Mouse (Mus musculus) lung, postnatal 0 days (tissue): ENCODE measurements at regions not wholly inside any gene's neighbourhood (a gene's known extent, or its start where the extent isn't known, plus 50 kb on each side); places are given as distances from the start of the nearest gene placed in this dataset.

Experiments
- ATAC-seq: fragments of 200-750 bp; cut with Nextera tagmentation; 2 replicates; pipeline ENCODE4 v1.8.0; 2017; ENCODE audit warnings: moderate library complexity
- DNase-seq: peaks from one replicate; pipeline ENCODE4 v3.0.0-alpha.2; 2016; ENCODE audit warnings: low spot score
- H3K27ac ChIP-seq: fragments of 300-500 bp; sonication (generic); 2 replicates; pipeline ENCODE4 v1.5.1; 2014; ENCODE audit warnings: antibody characterized with exemption, mild to moderate bottlenecking, low read length, mixed read lengths
- H3K27me3 ChIP-seq: fragments of 300-500 bp; sonication (generic); replicated peaks from 2 replicates; pipeline ENCODE4 v1.6.1; 2014; ENCODE audit warnings: low read length, mixed read lengths; ENCODE audit not compliant: insufficient read depth
- H3K36me3 ChIP-seq: fragments of 300-500 bp; sonication (generic); 2 replicates; pipeline ENCODE4 v1.6.1; 2014; ENCODE audit warnings: low read length, mixed read lengths; ENCODE audit not compliant: insufficient read depth
- H3K4me1 ChIP-seq: fragments of 300-500 bp; sonication (generic); 2 replicates; pipeline ENCODE4 v1.6.1; 2014; ENCODE audit warnings: antibody characterized with exemption, low read depth, low read length, mixed read lengths; ENCODE audit not compliant: insufficient read depth
- H3K4me2 ChIP-seq: fragments of 300-500 bp; sonication (generic); replicated peaks from 2 replicates; pipeline ENCODE4 v1.6.1; 2014; ENCODE audit warnings: low read depth, mild to moderate bottlenecking, low read length, moderate library complexity, mixed read lengths
- H3K4me3 ChIP-seq: fragments of 300-500 bp; sonication (generic); 2 replicates; pipeline ENCODE4 v1.5.1; 2014; ENCODE audit warnings: low read depth, low read length
- H3K9ac ChIP-seq: fragments of 300-500 bp; sonication (generic); replicated peaks from 2 replicates; pipeline ENCODE4 v1.6.1; 2014; ENCODE audit warnings: low read depth, mild to moderate bottlenecking
- H3K9me3 ChIP-seq: fragments of 300-500 bp; sonication (generic); 2 replicates; pipeline ENCODE4 v1.6.1; 2016; ENCODE audit warnings: low read length, mixed read lengths
- CTCF ChIP-seq: IDR thresholded peaks from 2 replicates; pipeline ENCODE4 v1.5.1; 2016; ENCODE audit warnings: antibody characterized with exemption, mild to moderate bottlenecking
- EP300 ChIP-seq: IDR thresholded peaks from 2 replicates; pipeline ENCODE4 v1.6.1; 2016; ENCODE audit warnings: antibody characterized with exemption, mild to moderate bottlenecking, control low read depth
- WGBS: fragments of 180-500 bp; shearing (Covaris S2); extraction: QIAGEN DNeasy Blood & Tissue Kit; methylation state at CpG from one replicate; pipeline ENCODE4 v1.1.7; 2014; 5-methylcytosine and 5-hydroxymethylcytosine counted together

DNA sequence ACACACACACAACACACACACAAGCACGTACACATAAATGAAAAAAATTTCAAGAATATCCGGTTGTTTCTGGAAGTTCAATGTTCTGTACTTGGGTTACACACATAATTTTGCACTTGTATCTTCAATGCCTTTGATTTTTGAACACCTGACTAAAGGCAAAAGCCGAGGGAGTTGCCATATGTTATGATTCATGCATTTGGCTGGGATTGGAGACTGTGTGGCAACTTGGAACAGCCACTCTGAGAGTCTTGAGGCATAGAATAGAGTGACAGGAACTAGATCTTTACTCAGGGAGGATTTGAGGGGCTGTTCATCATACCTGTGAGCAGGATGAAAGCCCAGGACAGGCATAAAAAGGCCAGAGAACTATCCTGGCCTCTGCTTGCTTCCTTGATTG lies 112.5 kb upstream of the Hmgn3 start:
- ATAC-seq: no peak
- WGBS: 76% methylated on average over 3 of the region's 3 CpGs

DNA sequence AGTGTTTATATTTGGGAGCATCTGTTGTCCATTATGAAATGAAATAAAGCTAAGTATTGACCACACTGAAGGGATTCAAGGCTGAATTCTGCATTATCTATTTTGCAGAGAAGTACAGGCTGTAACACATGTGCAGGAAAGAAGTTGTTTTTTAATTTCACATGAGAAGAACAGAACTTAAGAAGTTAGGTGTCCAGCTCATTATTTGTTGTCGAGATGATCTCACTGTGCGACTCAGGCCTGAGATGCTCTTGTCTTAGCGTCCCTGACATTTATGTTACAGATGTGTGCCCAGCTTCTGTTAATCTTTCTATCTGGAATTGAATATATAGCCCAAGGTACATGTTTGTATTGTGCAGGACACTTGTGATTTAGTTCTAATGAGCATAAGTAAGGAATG lies 112.0 kb upstream of the Hmgn3 start:
- Histone ChIP-seq H3K4me1 (no peaks in the 10 kb centered on the region), H3K4me3 (no peak overlapping the region), H3K9me3 (no peaks in the 10 kb centered on the region), H3K9ac (no peak overlapping the region), H3K4me2 (no peak overlapping the region), H3K27ac (no peak overlapping the region), H3K36me3 (no peaks in the 10 kb centered on the region), H3K27me3 (no peaks in the 10 kb centered on the region)
- WGBS: 74% methylated on average over 3 of the region's 3 CpGs
- ATAC-seq: no peak
- DNase-seq: no peak
- no peak for TF ChIP-seq CTCF
- no peak for TF ChIP-seq EP300

More for the DNA sequence above, 112.5 kb upstream of the Hmgn3 start:
- Histone ChIP-seq H3K27ac (no peak overlapping the region), H3K4me3 (no peak overlapping the region), H3K27me3 (no peaks in the 10 kb centered on the region), H3K9ac (no peak overlapping the region), H3K4me1 (no peaks in the 10 kb centered on the region), H3K4me2 (no peak overlapping the region), H3K36me3 (no peaks in the 10 kb centered on the region), H3K9me3 (no peaks in the 10 kb centered on the region)
- no peak for DNase-seq
- no peak for TF ChIP-seq CTCF
- TF ChIP-seq EP300: no peak

DNA sequence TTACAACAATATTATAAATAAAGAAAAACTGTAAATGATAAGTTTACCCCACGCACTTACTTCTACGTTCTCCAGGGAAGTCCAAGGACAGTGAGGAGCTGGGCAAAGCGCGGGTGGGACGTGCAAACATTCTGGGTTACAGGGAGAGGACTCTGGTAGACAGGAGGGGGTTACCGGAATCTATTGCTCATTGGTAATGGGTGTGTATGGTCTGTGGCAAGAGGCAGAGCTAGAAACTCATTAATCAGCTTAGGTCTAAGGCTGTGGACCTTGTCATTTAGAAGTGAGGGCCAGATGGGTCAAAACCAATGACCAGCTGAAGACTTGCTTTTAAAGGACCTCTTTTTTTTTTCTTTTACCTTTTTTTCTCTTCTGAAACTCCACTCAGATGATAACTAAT lies 107.9 kb upstream of the Hmgn3 start:
- 83% methylated on average over 6 of the region's 6 CpGs for WGBS
- TF ChIP-seq CTCF (no peak), EP300 (no peak)

DNA sequence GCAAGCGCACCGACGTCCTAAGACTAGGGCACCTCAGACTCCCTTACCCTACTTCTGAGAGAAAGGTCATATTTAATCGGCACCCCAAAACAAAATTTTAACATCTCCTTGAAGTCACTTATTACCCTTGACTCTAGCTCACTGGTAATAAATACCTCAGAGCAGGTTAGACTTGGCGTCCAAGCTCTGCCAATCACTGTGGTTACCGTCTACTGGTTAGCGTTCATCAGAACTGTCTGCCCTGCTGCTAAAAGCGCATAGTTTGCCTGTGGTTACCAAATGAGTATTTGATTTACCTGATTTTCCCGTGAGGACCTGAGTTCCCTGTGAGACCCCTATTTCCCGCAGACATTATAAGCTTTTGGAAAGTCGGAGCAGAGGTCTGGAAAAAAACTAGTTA lies 107.3 kb upstream of the Hmgn3 start:
- H3K36me3 ChIP-seq: no peaks in the 10 kb centered on the region
- H3K27ac ChIP-seq: no peak overlapping the region
- TF ChIP-seq CTCF (no peak), EP300 (no peak)
- no peak overlapping the region for H3K4me2 ChIP-seq
- H3K9me3 ChIP-seq: no peaks in the 10 kb centered on the region
- no peak overlapping the region for H3K4me3 ChIP-seq
- ATAC-seq (no peak), DNase-seq (no peak)
- no peaks in the 10 kb centered on the region for H3K27me3 ChIP-seq
- 91% methylated on average over 11 of the region's 11 CpGs for WGBS
- H3K4me1 ChIP-seq: no peaks in the 10 kb centered on the region
- no peak overlapping the region for H3K9ac ChIP-seq

More for the DNA sequence above, 107.9 kb upstream of the Hmgn3 start:
- DNase-seq: no peak
- no peaks in the 10 kb centered on the region for H3K4me1 ChIP-seq
- H3K27me3 ChIP-seq: no peaks in the 10 kb centered on the region
- ATAC-seq: no peak
- H3K9ac ChIP-seq: no peak overlapping the region
- H3K9me3 ChIP-seq: no peaks in the 10 kb centered on the region
- H3K27ac ChIP-seq: no peak overlapping the region
- no peak overlapping the region for H3K4me3 ChIP-seq
- no peaks in the 10 kb centered on the region for H3K36me3 ChIP-seq
- no peak overlapping the region for H3K4me2 ChIP-seq

DNA sequence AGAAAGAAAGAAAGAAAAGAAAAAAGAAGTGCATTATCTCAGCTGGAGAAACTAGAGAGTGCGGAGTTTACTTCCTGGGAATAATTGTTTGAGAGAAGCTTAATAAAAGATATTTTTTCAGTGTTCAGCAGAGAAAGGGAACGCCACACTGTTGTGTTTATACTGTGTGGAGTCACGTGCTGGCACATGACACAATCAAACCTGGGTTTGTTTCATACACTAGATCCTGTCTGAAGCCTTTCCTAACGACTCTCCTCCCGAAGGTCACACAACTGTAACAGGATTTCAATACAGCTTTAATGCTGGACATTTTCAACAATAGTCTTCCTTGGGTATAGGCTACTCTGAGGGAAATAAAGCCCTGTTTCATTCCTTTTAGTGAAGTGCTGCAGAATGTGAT lies 105.3 kb upstream of the Hmgn3 start:
- no peak for DNase-seq
- H3K9ac ChIP-seq: no peak overlapping the region

GRCm38 (mm10) chr9:83249871-83250270 lies 103.4 kb upstream of the Hmgn3 start:
- no peak for TF ChIP-seq EP300
- TF ChIP-seq CTCF: no peak
- Histone ChIP-seq H3K36me3 (no peaks in the 10 kb centered on the region), H3K9me3 (no peaks in the 10 kb centered on the region), H3K4me2 (no peak overlapping the region), H3K4me3 (no peak overlapping the region), H3K9ac (no peak overlapping the region), H3K27me3 (no peaks in the 10 kb centered on the region), H3K27ac (no peak overlapping the region), H3K4me1 (no peaks in the 10 kb centered on the region)
- DNase-seq (no peak), ATAC-seq (no peak)
- 87% methylated on average over 5 of the region's 5 CpGs for WGBS

More for the DNA sequence above, 105.3 kb upstream of the Hmgn3 start:
- WGBS: 37% methylated on average over 5 of the region's 5 CpGs
- TF ChIP-seq CTCF (no peak), EP300 (no peak)
- H3K4me3 ChIP-seq: no peak overlapping the region
- no peaks in the 10 kb centered on the region for H3K36me3 ChIP-seq
- H3K4me1 ChIP-seq: no peaks in the 10 kb centered on the region
- H3K27ac ChIP-seq: no peak overlapping the region
- H3K4me2 ChIP-seq: no peak overlapping the region
- H3K27me3 ChIP-seq: no peaks in the 10 kb centered on the region
- H3K9me3 ChIP-seq: no peaks in the 10 kb centered on the region
- ATAC-seq: no peak

- Histone ChIP-seq H3K27me3 (no peaks in the 10 kb centered on the region), H3K4me1 (no peaks in the 10 kb centered on the region), H3K27ac (no peak overlapping the region), H3K9me3 (no peaks in the 10 kb centered on the region), H3K4me3 (no peak overlapping the region), H3K9ac (no peak overlapping the region), H3K4me2 (no peak overlapping the region), H3K36me3 (no peaks in the 10 kb centered on the region)
- TF ChIP-seq EP300: no peak
- TF ChIP-seq CTCF: no peak
- DNase-seq: no peak
- WGBS: 57% methylated on average over 2 of the region's 2 CpGs
- no peak for ATAC-seq
Observed at GRCm38 (mm10) chr9:83248164-83248730, 101.8 kb upstream of the Hmgn3 start.
